Comparison of ENCODE assay signal across 9 mouse cellular contexts in genomic region chr2:131952961-131953538, GRCm38 (mm10). TPM values are rescaled to one million over a fixed set of nuclear protein-coding genes. Genes with fewer than 3 reads are reported as not detected.
DNase-seq lines count a peak whose midpoint lies in the region; ATAC-seq and TF ChIP-seq lines count a peak whose summit lies in the region.
"Had no signal": no experiment of that assay in that cellular context is flagged by ENCODE, and none has a peak within 500 bp of the region (broad histone marks: within the 10 kb centered on the region; RNA-seq: fewer than 3 reads in every experiment).

No protein-coding gene starts in this region.

- no peak for TF ChIP-seq CTCF in hindbrain, postnatal 0 days (IDR thresholded peaks at IDR 0.05; ENCODE audit: low read depth)
- TF ChIP-seq CTCF in liver, embryonic 14.5 days (IDR thresholded peaks at IDR 0.05; ENCODE audit: low read depth) = no peak

- no peak overlapping the region for H3K27ac ChIP-seq in embryonic facial prominence, embryonic 15.5 days (replicated peaks)
- no peak overlapping the region for H3K27ac ChIP-seq in hindbrain, postnatal 0 days
- no peak overlapping the region for H3K27ac ChIP-seq in liver, embryonic 14.5 days
- no peak overlapping the region for H3K27ac ChIP-seq in stomach, embryonic 14.5 days (ENCODE audit: low read length)

- no peak for TF ChIP-seq EP300 in liver, embryonic 14.5 days (IDR thresholded peaks at IDR 0.05; ENCODE audit: low read depth)

- no peak for ATAC-seq in embryonic facial prominence, embryonic 15.5 days (ENCODE audit: insufficient number of reproducible peaks, low FRiP score, low TSS enrichment, low read depth)
- ATAC-seq in hindbrain, postnatal 0 days = no peak
- no peak for ATAC-seq in liver, embryonic 14.5 days (ENCODE audit: insufficient read depth)
- no peak; the same call in 1 of the 2 replicates for ATAC-seq in stomach, embryonic 14.5 days (ENCODE audit: insufficient number of reproducible peaks, insufficient read depth, low FRiP score, low read depth)

- 18% methylated on average over 29 of the region's 29 CpGs for WGBS in embryonic facial prominence, embryonic 15.5 days
- 15% methylated on average over 29 of the region's 29 CpGs for WGBS in hindbrain, postnatal 0 days
- 15% methylated on average over 29 of the region's 29 CpGs for WGBS in liver, embryonic 14.5 days (ENCODE audit: insufficient replicate concordance)
- WGBS in stomach, embryonic 14.5 days = 12% methylated on average over 29 of the region's 29 CpGs

- H3K36me3 ChIP-seq in embryonic facial prominence, embryonic 15.5 days = no peaks in the 10 kb centered on the region
- H3K36me3 ChIP-seq in hindbrain, postnatal 0 days (ENCODE audit: insufficient read depth, low read length) = no peaks in the 10 kb centered on the region
- H3K36me3 ChIP-seq in liver, embryonic 14.5 days (replicated peaks; ENCODE audit: control insufficient read depth, insufficient read depth, low read depth) = no peaks in the 10 kb centered on the region
- H3K36me3 ChIP-seq in stomach, embryonic 14.5 days (ENCODE audit: control insufficient read depth, insufficient read depth, low read length) = no peaks in the 10 kb centered on the region

- peaks cover 27% of the 10 kb centered on the region for H3K4me1 ChIP-seq in embryonic facial prominence, embryonic 15.5 days
- H3K4me1 ChIP-seq in hindbrain, postnatal 0 days (ENCODE audit: insufficient read depth, low read length) = peaks cover 13% of the 10 kb centered on the region; the same call in 1 of the 2 replicates
- peaks cover 0 to 6% of the 10 kb centered on the region in 2 experiments; a peak in 2 of 4 replicates for H3K4me1 ChIP-seq in liver, embryonic 14.5 days (replicated peaks; ENCODE audit: control insufficient read depth in 2 of 2, insufficient read depth in 2 of 2, low read length in 1 of 2)
- no peaks in the 10 kb centered on the region for H3K4me1 ChIP-seq in stomach, embryonic 14.5 days (ENCODE audit: control insufficient read depth, insufficient read depth, low read length)

- DNase-seq in heart, adult 18-20 months = peak; percentile 14 to 20
- DNase-seq in heart, adult 9 months (ENCODE audit: low spot score in 2 of 2) = no peak
- no peak for DNase-seq in hindbrain, postnatal 0 days (ENCODE audit: low spot score)
- no peak for DNase-seq in liver, embryonic 14.5 days (ENCODE audit: low read depth in 3 of 3, low spot score in 3 of 3)
- DNase-seq in c-Kit-positive CD71-positive TER-119-positive erythroid progenitor cells, embryonic 14.5 days (ENCODE audit: low spot score) = no peak
- no peak for DNase-seq in frontal cortex, adult 2 months (ENCODE audit: extremely low spot score in 1 of 2, low spot score in 1 of 2)

- H3K9me3 ChIP-seq in embryonic facial prominence, embryonic 15.5 days (replicated peaks) = no peaks in the 10 kb centered on the region
- no peaks in the 10 kb centered on the region for H3K9me3 ChIP-seq in hindbrain, postnatal 0 days (ENCODE audit: low read length)
- no peaks in the 10 kb centered on the region for H3K9me3 ChIP-seq in liver, embryonic 14.5 days (ENCODE audit: control insufficient read depth, low read length)
- H3K9me3 ChIP-seq in stomach, embryonic 14.5 days (ENCODE audit: control insufficient read depth, low read depth, low read length) = no peaks in the 10 kb centered on the region

- H3K4me2 ChIP-seq in embryonic facial prominence, embryonic 15.5 days (replicated peaks) = peak overlapping the region; percentile 27
- peak overlapping the region; percentile 51 for H3K4me2 ChIP-seq in hindbrain, postnatal 0 days (ENCODE audit: low read depth, low read length)
- peak overlapping the region; percentile 15; the same call in 1 of the 2 replicates for H3K4me2 ChIP-seq in liver, embryonic 14.5 days (ENCODE audit: low read depth)
- peak overlapping the region; percentile 33 for H3K4me2 ChIP-seq in stomach, embryonic 14.5 days (replicated peaks; ENCODE audit: low read depth, low read length)

- H3K9ac ChIP-seq in embryonic facial prominence, embryonic 15.5 days = no peak overlapping the region
- H3K9ac ChIP-seq in hindbrain, postnatal 0 days (replicated peaks; ENCODE audit: low read length) = no peak overlapping the region
- no peak overlapping the region for H3K9ac ChIP-seq in liver, embryonic 14.5 days (replicated peaks)
- no peak overlapping the region for H3K9ac ChIP-seq in stomach, embryonic 14.5 days (replicated peaks; ENCODE audit: low read depth, low read length)

- peak overlapping the region; percentile 11; the same call in 1 of the 2 replicates for H3K4me3 ChIP-seq in embryonic facial prominence, embryonic 15.5 days (replicated peaks)
- H3K4me3 ChIP-seq in hindbrain, postnatal 0 days (ENCODE audit: low read length) = peak overlapping the region; percentile 23
- H3K4me3 ChIP-seq in liver, embryonic 14.5 days (ENCODE audit: insufficient read depth in 1 of 2, low read depth in 2 of 2, low read length in 2 of 2) = no peak overlapping the region
- H3K4me3 ChIP-seq in stomach, embryonic 14.5 days (ENCODE audit: low read depth, low read length) = 0 out of 2 replicates have a peak overlapping the region, but pooled peaks have one; percentile 6

- peaks cover 33% of the 10 kb centered on the region for H3K27me3 ChIP-seq in embryonic facial prominence, embryonic 15.5 days
- H3K27me3 ChIP-seq in hindbrain, postnatal 0 days (ENCODE audit: insufficient read depth, low read length) = no peaks in the 10 kb centered on the region
- H3K27me3 ChIP-seq in liver, embryonic 14.5 days (ENCODE audit: control insufficient read depth, insufficient read depth, low read length) = peaks cover 20% of the 10 kb centered on the region
- peaks cover 5% of the 10 kb centered on the region; the same call in 1 of the 2 replicates for H3K27me3 ChIP-seq in stomach, embryonic 14.5 days (ENCODE audit: control insufficient read depth, insufficient read depth, low read length)

RNA-seq across cellular contexts. Expression of gene Prnd, which starts 2.4 kb away (rescaled TPM):
- 1 to 10 TPM in 1 of 2 experiments, not detected in 1; 1.7 TPM for total RNA-seq in heart, adult 18-20 months (2021)
- 48.0 and 50.5 TPM in 2 replicates for polyA plus RNA-seq in embryonic facial prominence, embryonic 15.5 days (2015; fragmentation: Nextera tagmentation; extraction: Ambion mirVana)
- total RNA-seq in hindbrain, postnatal 0 days (2014; rRNA removed) = 4.4 and 5.6 TPM in 2 replicates
- polyA plus RNA-seq in hindbrain, postnatal 0 days (2015; fragmentation: Nextera tagmentation; extraction: Ambion mirVana) = 6.4 and 7.2 TPM in 2 replicates
- polyA plus RNA-seq in liver, embryonic 14.5 days (2012; rRNA removed) = 0.16 and 0.21 TPM in 2 replicates
- polyA plus RNA-seq in liver, embryonic 14.5 days (2014; fragmentation: Nextera tagmentation; extraction: Ambion mirVana) = 0.11 TPM in 1 of 2 replicates, not detected in the other
- polyA plus RNA-seq in stomach, embryonic 14.5 days (2014; fragmentation: Nextera tagmentation; extraction: Ambion mirVana) = 49.9 and 50.9 TPM in 2 replicates
- 0.56 and 0.95 TPM in 2 replicates for polyA plus RNA-seq in frontal cortex, adult 2 months (2012; rRNA removed)
- total RNA-seq: common myeloid progenitor, adult 5-6 weeks had no signal

RNA-seq across cellular contexts. Expression of gene Prn, which starts 43.3 kb away (rescaled TPM):
- total RNA-seq in heart, adult 18-20 months (2021) = under 1 TPM; 0.42 to 0.64 TPM
- polyA plus RNA-seq in embryonic facial prominence, embryonic 15.5 days (2015; fragmentation: Nextera tagmentation; extraction: Ambion mirVana) = not detected in 2 replicates
- total RNA-seq in hindbrain, postnatal 0 days (2014; rRNA removed) = not detected in 2 replicates
- 0.25 and 0.26 TPM in 2 replicates for polyA plus RNA-seq in hindbrain, postnatal 0 days (2015; fragmentation: Nextera tagmentation; extraction: Ambion mirVana)
- not detected in 2 replicates for polyA plus RNA-seq in liver, embryonic 14.5 days (2012; rRNA removed)
- polyA plus RNA-seq in liver, embryonic 14.5 days (2014; fragmentation: Nextera tagmentation; extraction: Ambion mirVana) = not detected in 2 replicates
- polyA plus RNA-seq in stomach, embryonic 14.5 days (2014; fragmentation: Nextera tagmentation; extraction: Ambion mirVana) = not detected in 2 replicates
- polyA plus RNA-seq in frontal cortex, adult 2 months (2012; rRNA removed) = not detected in 2 replicates
- total RNA-seq: common myeloid progenitor, adult 5-6 weeks had no signal

RNA-seq across cellular contexts. Expression of gene Prnp, which starts 43.3 kb away (rescaled TPM):
- 100 to 1,000 TPM; 127 to 135 TPM for total RNA-seq in heart, adult 18-20 months (2021)
- 85.5 and 85.8 TPM in 2 replicates for polyA plus RNA-seq in embryonic facial prominence, embryonic 15.5 days (2015; fragmentation: Nextera tagmentation; extraction: Ambion mirVana)
- total RNA-seq in hindbrain, postnatal 0 days (2014; rRNA removed) = 203 and 212 TPM in 2 replicates
- 227 and 234 TPM in 2 replicates for polyA plus RNA-seq in hindbrain, postnatal 0 days (2015; fragmentation: Nextera tagmentation; extraction: Ambion mirVana)
- polyA plus RNA-seq in liver, embryonic 14.5 days (2012; rRNA removed) = 12.5 and 15.6 TPM in 2 replicates
- polyA plus RNA-seq in liver, embryonic 14.5 days (2014; fragmentation: Nextera tagmentation; extraction: Ambion mirVana) = 16.9 and 20.3 TPM in 2 replicates
- 65.5 and 70.1 TPM in 2 replicates for polyA plus RNA-seq in stomach, embryonic 14.5 days (2014; fragmentation: Nextera tagmentation; extraction: Ambion mirVana)
- polyA plus RNA-seq in frontal cortex, adult 2 months (2012; rRNA removed) = 648 and 723 TPM in 2 replicates

Comparison
In these comparisons a context has a peak if more than half of its experiments do, and no peak if none do; other contexts are left out.
1. DNase-seq: peak in heart, adult 18-20 months (2 of 2); none in heart, adult 9 months (0 of 2), hindbrain, postnatal 0 days (single experiment), liver, embryonic 14.5 days (0 of 3), c-Kit-positive CD71-positive TER-119-positive erythroid progenitor cells, embryonic 14.5 days (single experiment) and frontal cortex, adult 2 months (0 of 2).
2. H3K4me3 ChIP-seq: peak in embryonic facial prominence, embryonic 15.5 days (single experiment), hindbrain, postnatal 0 days (single experiment) and stomach, embryonic 14.5 days (single experiment); none in liver, embryonic 14.5 days (0 of 2).
3. Peak in every context shown above with its lines, with median percentiles within 50 percentile points of each other: H3K4me2 ChIP-seq.